Mouse (Mus musculus) kidney, postnatal 0 days (tissue): Measurements from ENCODE around the gene Lrch3. TPM values are rescaled to one million over a fixed set of nuclear protein-coding genes. Genes with fewer than 3 reads are reported as not detected.
A peak's percentile ranks its signal among the peaks of the same experiment; 100 is the strongest.

Source experiments
- ATAC-seq: fragments of 200-750 bp; cut with Nextera tagmentation; replicated peaks from 2 replicates; pipeline ENCODE4 v1.8.0; 2017; ENCODE audit warnings: low read depth, moderate number of reproducible peaks, moderate TSS enrichment, moderate library complexity; ENCODE audit not compliant: low FRiP score
- DNase-seq: peaks from one replicate; pipeline ENCODE4 v3.0.0-alpha.2; 2016; ENCODE audit warnings: low spot score
- H3K27ac ChIP-seq: fragments of 300-500 bp; sonication (generic); 2 replicates; pipeline ENCODE4 v1.5.1; 2014; ENCODE audit warnings: mild to moderate bottlenecking
- H3K27me3 ChIP-seq: fragments of 300-500 bp; sonication (generic); 2 replicates; pipeline ENCODE4 v1.6.1; 2014; ENCODE audit warnings: low read length, mixed read lengths; ENCODE audit not compliant: insufficient read depth
- H3K36me3 ChIP-seq: fragments of 300-500 bp; sonication (generic); 2 replicates; pipeline ENCODE4 v1.6.1; 2014; ENCODE audit warnings: low read length, mixed read lengths; ENCODE audit not compliant: insufficient read depth
- H3K4me1 ChIP-seq: fragments of 300-500 bp; sonication (generic); replicated peaks from 2 replicates; pipeline ENCODE4 v1.6.1; 2014; ENCODE audit warnings: antibody characterized with exemption, low read length, mixed read lengths; ENCODE audit not compliant: insufficient read depth
- H3K4me2 ChIP-seq: fragments of 300-500 bp; sonication (generic); 2 replicates; pipeline ENCODE4 v1.6.1; 2014; ENCODE audit warnings: mild to moderate bottlenecking, low read length, moderate library complexity, mixed read lengths
- H3K4me3 ChIP-seq: fragments of 300-500 bp; sonication (generic); replicated peaks from 2 replicates; pipeline ENCODE4 v1.5.1; 2014; ENCODE audit warnings: low read depth, low read length
- H3K9ac ChIP-seq: fragments of 300-500 bp; sonication (generic); 2 replicates; pipeline ENCODE4 v1.6.1; 2014; ENCODE audit warnings: low read depth, low read length
- H3K9me3 ChIP-seq: fragments of 300-500 bp; sonication (generic); replicated peaks from 2 replicates; pipeline ENCODE4 v1.6.1; 2016; ENCODE audit warnings: low read length, inconsistent platforms, mixed read lengths
- CTCF ChIP-seq: IDR thresholded peaks from 2 replicates; pipeline ENCODE4 v1.5.1; 2016; ENCODE audit warnings: antibody characterized with exemption, low read depth, mild to moderate bottlenecking, moderate library complexity
- WGBS: fragments of 180-500 bp; shearing (Covaris S2); extraction: QIAGEN DNeasy Blood & Tissue Kit; methylation state at CpG from one replicate; pipeline ENCODE4 v1.1.7; 2014; 5-methylcytosine and 5-hydroxymethylcytosine counted together
- polyA plus RNA-seq: library from polyadenylated mRNA; unstranded; fragments of >200 nt; fragmentation: Nextera tagmentation; extraction: Ambion mirVana; gene quantifications from 2 replicates; pipeline ENCODE4 v1.2.1, GENCODE M21; 2015

Gene Lrch3
- polyA plus RNA-seq, 1 experiment from 2014 or later, result 14.1 TPM

DNA sequence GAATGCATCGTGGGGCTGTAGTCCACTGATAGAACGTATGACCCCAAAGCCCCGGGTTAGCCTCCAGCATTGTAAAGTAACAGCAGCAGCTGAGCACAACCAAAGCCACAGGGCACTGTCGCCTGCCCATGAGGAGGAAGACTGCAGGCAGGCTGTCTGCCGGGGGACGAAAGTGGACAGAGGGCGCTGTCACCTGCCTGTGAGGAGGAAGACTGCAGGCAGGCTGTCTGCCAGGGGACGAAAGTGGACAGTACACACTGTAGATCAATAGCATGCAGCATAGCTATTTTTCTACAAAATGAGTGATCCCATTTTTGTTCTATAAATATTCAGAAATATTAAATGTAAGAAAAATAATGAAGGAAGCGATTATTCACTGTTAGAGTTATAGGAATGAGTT is 150.7 kb downstream of the Lrch3 start:
- DNase-seq, result no peak
- no peak for ATAC-seq
- H3K9me3 ChIP-seq, result no peaks in the 10 kb centered on the region
- H3K4me3 ChIP-seq, result no peak overlapping the region
- no peak overlapping the region for H3K9ac ChIP-seq
- H3K27ac ChIP-seq, result no peak overlapping the region
- peaks cover 10% of the 10 kb centered on the region; the same call in 1 of the 2 replicates for H3K36me3 ChIP-seq
- TF ChIP-seq CTCF, result peak; percentile 28; the same call in 1 of the 2 replicates
- H3K27me3 ChIP-seq, result no peaks in the 10 kb centered on the region
- WGBS, result 76% methylated on average over 9 of the region's 9 CpGs
- H3K4me2 ChIP-seq, result no peak overlapping the region
- peaks cover 4% of the 10 kb centered on the region; the same call in 1 of the 2 replicates for H3K4me1 ChIP-seq

Other genes starting within 250 kb of the Lrch3 start
- 0.14 and 0.28 TPM in 2 replicates for gene Muc4, start 178.2 kb upstream of the Lrch3 start, polyA plus RNA-seq
- 15.2 and 17.2 TPM in 2 replicates for gene Muc20, start 116.7 kb upstream of the Lrch3 start, polyA plus RNA-seq
- gene Smbd1, start 103.6 kb upstream of the Lrch3 start, polyA plus RNA-seq, result 0.24 and 0.28 TPM in 2 replicates
- 113 and 115 TPM in 2 replicates for gene Fyttd1, start 36.6 kb upstream of the Lrch3 start, polyA plus RNA-seq
- gene Rubcn, start 36.3 kb upstream of the Lrch3 start, polyA plus RNA-seq, result 12.0 and 14.1 TPM in 2 replicates
- 5.4 and 6.1 TPM in 2 replicates for gene Iqcg, start 142.1 kb downstream of the Lrch3 start, polyA plus RNA-seq
- 1,032 and 1,181 TPM in 2 replicates for gene Rpl35a, start 142.4 kb downstream of the Lrch3 start, polyA plus RNA-seq
- gene Lmln, start 148.4 kb downstream of the Lrch3 start, polyA plus RNA-seq, result 0.95 and 2.2 TPM in 2 replicates